Mouse (Mus musculus) ES-E14 (cell line): ENCODE results near the gene Msx2.

ENCODE experiments used
- CHD2 ChIP-seq: IDR thresholded peaks from 2 replicates; pipeline ENCODE4 v1.6.1; 2014; ENCODE audit warnings: mild to moderate bottlenecking, low read depth, low read length, inconsistent platforms
- MAFK ChIP-seq: IDR thresholded peaks from 2 replicates; pipeline ENCODE4 v1.6.1; 2014; ENCODE audit warnings: mild to moderate bottlenecking, low read depth, low read length, inconsistent platforms; ENCODE audit not compliant: insufficient read depth
- ZC3H11A ChIP-seq: IDR thresholded peaks from 2 replicates; pipeline ENCODE4 v1.6.1; 2012; ENCODE audit warnings: low read depth, mild to moderate bottlenecking, inconsistent platforms, low read length, borderline replicate concordance

DNA sequence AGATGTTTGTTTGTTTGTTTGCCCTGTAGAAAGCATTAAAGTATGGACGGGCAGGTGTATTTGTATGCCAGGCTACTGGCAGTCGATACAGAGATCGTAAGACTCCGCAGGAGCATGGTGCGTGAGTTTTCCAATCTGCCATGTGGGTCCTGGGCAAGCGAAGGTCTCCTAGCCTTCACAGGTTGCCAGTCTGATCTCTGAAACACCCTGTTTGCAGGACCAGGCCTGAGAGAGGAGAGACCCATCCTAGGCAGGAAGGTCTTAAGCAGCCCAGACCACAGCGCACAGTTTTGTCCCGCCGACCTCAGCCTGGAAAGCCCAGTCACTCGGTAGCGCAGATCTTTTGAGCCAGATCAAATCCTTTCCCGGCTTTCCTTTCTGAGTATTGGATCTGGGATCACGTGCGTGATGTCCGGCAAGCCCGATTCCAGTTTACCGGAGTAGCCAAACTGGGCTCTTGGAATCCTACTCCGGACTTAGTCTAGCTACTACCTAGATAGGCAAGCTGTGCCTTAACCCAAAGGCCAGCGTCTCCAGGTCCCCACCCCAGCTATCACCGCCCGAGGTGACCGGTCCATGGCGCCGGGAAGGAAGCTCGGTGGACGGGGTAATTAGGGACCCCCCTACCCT, 7.6 kb downstream of the Msx2 start:
- TF ChIP-seq CHD2 (no peak), MAFK (no peak), ZC3H11A (no peak)
